Mouse (Mus musculus): ENCODE measurements around the gene Prss58. TPM values are rescaled to one million over a fixed set of nuclear protein-coding genes. Genes with fewer than 3 reads are reported as not detected.

Gene Prss58
- total and polyA plus RNA-seq, 2 experiments from 2014 or later = not detected

DNA sequence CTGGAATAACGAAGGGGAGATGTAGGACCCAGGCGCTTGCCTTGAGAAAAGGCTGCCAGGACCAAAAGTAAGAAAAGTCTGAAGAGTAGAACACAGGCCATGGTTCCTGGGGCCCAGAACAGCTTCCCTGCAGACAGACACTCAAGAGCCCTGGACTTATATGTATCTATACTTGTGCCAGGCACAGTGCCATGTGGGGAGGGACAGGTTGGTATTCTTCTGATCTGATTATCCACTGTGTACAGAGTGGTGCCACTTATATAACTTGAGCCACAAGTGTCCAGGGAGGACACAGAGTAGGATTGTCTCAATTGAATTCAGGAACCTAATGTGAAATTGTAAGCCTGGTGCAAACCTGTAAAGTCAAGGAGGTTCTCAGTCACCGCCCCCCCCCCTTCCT, 12.8 kb downstream of the Prss58 start, which contains the start of gene Moxd2:
Moxd2 (minus strand) TSS at position 101 of the 400 bp plus-strand sequence.
- Histone ChIP-seq H3K4me1 (ENCODE audit: insufficient read depth) (no peaks in the 10 kb centered on the region), H3K27ac (ENCODE audit: low read depth, low read length) (no peak within 1 kb of the TSS), H3K9me3 (ENCODE audit: low read length) (no peaks in the 10 kb centered on the region), H3K4me2 (ENCODE audit: low read depth) (no peak within 1 kb of the TSS), H3K27me3 (ENCODE audit: insufficient read depth, low read length) (no peaks in the 10 kb centered on the region), H3K9ac (no peak within 1 kb of the TSS), H3K4me3 (ENCODE audit: low read depth, low read length) (no peak within 1 kb of the TSS), H3K36me3 (ENCODE audit: insufficient read depth) (no peaks in the 10 kb centered on the region)
- DNase-seq = no peak
- no peak for ATAC-seq
- no peak for TF ChIP-seq CTCF (IDR thresholded peaks at IDR 0.05; ENCODE audit: low read depth)
- 90% methylated on average over 3 of the region's 3 CpGs for WGBS

GRCm38 (mm10) chr6:40845283-40845682, 54.9 kb downstream of the Prss58 start:
- H3K4me1 ChIP-seq (ENCODE audit: insufficient read depth) = no peaks in the 10 kb centered on the region

More at GRCm38 (mm10) chr6:40845283-40845682, 54.9 kb downstream of the Prss58 start:
- TF ChIP-seq CTCF (IDR thresholded peaks at IDR 0.05; ENCODE audit: low read depth) = peak; percentile 24; the same call in 1 of the 2 replicates
- no peak overlapping the region for H3K27ac ChIP-seq (ENCODE audit: low read depth, low read length)
- no peak overlapping the region for H3K4me3 ChIP-seq (ENCODE audit: low read depth, low read length)
- no peaks in the 10 kb centered on the region for H3K36me3 ChIP-seq (ENCODE audit: insufficient read depth)
- H3K4me2 ChIP-seq (ENCODE audit: low read depth) = no peak overlapping the region
- H3K27me3 ChIP-seq (ENCODE audit: insufficient read depth, low read length) = no peaks in the 10 kb centered on the region
- peak; percentile 8 for DNase-seq
- peak; percentile 47; the same call in 1 of the 2 replicates for ATAC-seq
- no peaks in the 10 kb centered on the region for H3K9me3 ChIP-seq (ENCODE audit: low read length)
- no peak overlapping the region for H3K9ac ChIP-seq

Other genes with a start within 250 kb of the Prss58 start
- not detected in 2 replicates for gene Moxd2, start 12.9 kb downstream of the Prss58 start, total RNA-seq (2014; rRNA removed)
- not detected in 2 replicates for gene Moxd2, start 12.9 kb downstream of the Prss58 start, polyA plus RNA-seq (2015; fragmentation: Nextera tagmentation; extraction: Ambion mirVana)
- gene 1700074P13Rik, start 40.2 kb upstream of the Prss58 start, total RNA-seq (2014; rRNA removed) = not detected in 2 replicates
- gene 1700074P13Rik, start 40.2 kb upstream of the Prss58 start, polyA plus RNA-seq (2015; fragmentation: Nextera tagmentation; extraction: Ambion mirVana) = not detected in 2 replicates
- gene Gm4744, start 51.5 kb upstream of the Prss58 start, total RNA-seq (2014; rRNA removed) = not detected in 2 replicates
- not detected in 2 replicates for gene Gm4744, start 51.5 kb upstream of the Prss58 start, polyA plus RNA-seq (2015; fragmentation: Nextera tagmentation; extraction: Ambion mirVana)
- not detected in 2 replicates for gene 1810009J06Rik, start 64.4 kb upstream of the Prss58 start, total RNA-seq (2014; rRNA removed)
- not detected in 2 replicates for gene 1810009J06Rik, start 64.4 kb upstream of the Prss58 start, polyA plus RNA-seq (2015; fragmentation: Nextera tagmentation; extraction: Ambion mirVana)
- gene Gm2663, start 99.1 kb upstream of the Prss58 start, total RNA-seq (2014; rRNA removed) = not detected in 2 replicates
- gene Gm2663, start 99.1 kb upstream of the Prss58 start, polyA plus RNA-seq (2015; fragmentation: Nextera tagmentation; extraction: Ambion mirVana) = not detected in 2 replicates
- not detected in 2 replicates for gene 2210010C04Rik, start 135.1 kb upstream of the Prss58 start, total RNA-seq (2014; rRNA removed)
- not detected in 2 replicates for gene 2210010C04Rik, start 135.1 kb upstream of the Prss58 start, polyA plus RNA-seq (2015; fragmentation: Nextera tagmentation; extraction: Ambion mirVana)

Measured in forebrain, postnatal 0 days (tissue).